Mouse (Mus musculus) CD4-positive, CD25-positive, alpha-beta regulatory T cell (primary cell): ENCODE results near the gene Grap. TPM values are rescaled to one million over a fixed set of nuclear protein-coding genes. Genes with fewer than 3 reads are reported as not detected.

Experiments used
- polyA plus RNA-seq: library from polyadenylated mRNA; unstranded; fragments of 100-300 nt; shearing (Covaris generic); gene quantifications from one replicate; pipeline ENCODE4 v1.2.1, GENCODE M21; 2017

Gene Grap
- polyA plus RNA-seq, result 313 TPM

DNA sequence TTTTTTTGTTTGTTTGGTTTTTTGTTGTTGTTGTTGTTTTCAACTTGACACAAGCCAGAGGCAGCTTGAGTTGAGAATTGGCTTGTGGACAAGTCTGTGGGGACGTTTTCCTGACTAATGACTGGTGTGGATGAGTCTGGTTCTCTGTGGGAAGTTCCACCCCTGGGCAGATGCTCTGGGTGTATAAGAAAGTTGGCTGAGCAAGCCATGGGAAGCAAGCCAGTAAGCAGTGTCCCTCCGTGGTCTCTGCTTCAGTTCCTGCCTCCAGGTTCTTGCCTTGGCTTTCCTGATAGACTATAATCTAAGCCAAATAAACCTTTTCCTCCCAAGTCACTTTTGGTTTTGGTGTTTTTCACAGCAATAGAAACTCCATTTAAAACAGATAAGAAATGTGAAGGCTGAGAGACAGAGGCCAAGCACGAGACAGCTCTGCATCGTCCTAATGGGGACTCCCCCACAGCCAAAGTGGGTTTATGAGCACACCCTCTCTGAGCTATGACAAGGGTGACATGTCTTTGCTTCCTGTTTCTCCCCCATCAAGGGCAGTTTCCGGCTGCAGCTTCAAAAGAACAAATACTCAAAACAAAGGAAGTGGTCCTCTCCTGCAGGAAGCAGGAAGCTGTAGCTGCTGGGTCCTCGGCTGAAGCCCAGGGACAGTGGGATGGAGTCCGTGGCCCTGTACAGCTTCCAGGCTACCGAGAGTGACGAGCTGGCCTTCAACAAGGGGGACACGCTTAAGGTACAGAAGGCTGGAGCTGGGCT, at the start of gene Grap:
TSS of gene Grap (plus strand) at position 580 of the 762 bp plus-strand sequence.

GRCm38 (mm10) chr11:61683907-61684731, 31.1 kb downstream of the Grap start, which contains the start of gene Fam83g:
Gene Fam83g (plus strand): TSS chr11:61684091.

DNA sequence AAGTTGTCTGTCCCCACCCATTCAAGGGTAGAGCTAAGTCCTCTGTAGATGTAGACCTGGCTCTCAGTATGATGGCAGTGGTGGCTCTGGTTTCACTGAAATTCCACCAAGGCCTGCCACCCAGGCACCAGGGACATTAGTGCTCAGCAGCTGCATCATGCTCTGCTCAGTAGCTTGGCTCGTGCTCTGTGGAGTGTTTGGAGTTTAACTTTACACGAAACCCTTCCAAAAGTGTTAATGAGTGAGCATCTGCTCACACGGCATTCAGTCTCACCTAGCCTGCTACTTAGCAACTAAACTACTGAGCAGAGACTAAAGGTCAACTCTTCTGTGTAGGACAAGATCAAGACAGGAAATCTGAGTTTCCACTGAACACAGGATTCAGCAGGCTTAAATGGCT, 67.6 kb downstream of the Grap start, which contains the start of gene Slc5a10:
TSS of gene Slc5a10 (minus strand) at position 191 of the 400 bp plus-strand sequence.

Other genes with a start within 250 kb of the Grap start
- gene Rnf112, start 199.1 kb upstream of the Grap start, polyA plus RNA-seq, result not detected
- not detected for gene Mfap4, start 167.8 kb upstream of the Grap start, polyA plus RNA-seq
- gene Mapk7, start 158.9 kb upstream of the Grap start, polyA plus RNA-seq, result 31.4 TPM
- 1.8 TPM for gene B9d1, start 148.1 kb upstream of the Grap start, polyA plus RNA-seq
- gene Epn2, start 73.6 kb upstream of the Grap start, polyA plus RNA-seq, result 0.60 TPM
- 1.8 TPM for gene Fam83g, start 30.8 kb downstream of the Grap start, polyA plus RNA-seq
- gene Slc5a10, start 67.6 kb downstream of the Grap start, polyA plus RNA-seq, result 0.25 TPM
- 32.4 TPM for gene Prpsap2, start 108.8 kb downstream of the Grap start, polyA plus RNA-seq
- 31.7 TPM for gene Ulk2, start 201.8 kb downstream of the Grap start, polyA plus RNA-seq